Mouse (Mus musculus): ENCODE measurements around the gene Dpy19l3. TPM values are rescaled to one million over a fixed set of nuclear protein-coding genes. Genes with fewer than 3 reads are reported as not detected.

Gene Dpy19l3
- total RNA-seq, 1 experiment from 2014 or later: 15.1 TPM

DNA sequence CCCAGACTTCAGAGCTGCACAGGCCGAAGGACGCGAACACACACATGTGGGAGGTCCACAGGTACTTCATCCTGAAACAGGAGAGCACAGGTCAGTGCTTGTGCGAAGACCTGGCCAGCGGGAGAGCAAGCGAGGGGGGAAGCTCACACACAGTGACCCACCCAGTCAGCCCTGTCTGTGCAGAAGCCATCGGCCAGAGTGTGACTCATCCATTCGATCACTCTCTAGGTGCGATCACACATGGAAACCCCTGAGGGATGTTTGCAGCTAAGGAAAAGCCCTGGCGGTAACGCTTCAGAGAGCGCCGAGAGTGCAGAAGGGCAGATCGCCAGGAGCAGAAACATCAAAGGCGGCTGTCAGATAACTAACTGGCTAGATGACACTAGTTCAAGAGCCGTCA, 46.2 kb downstream of the Dpy19l3 start:
- no peak for ATAC-seq (ENCODE audit: extremely low read depth, insufficient number of reproducible peaks, low FRiP score, poor library complexity, severe bottlenecking)

DNA sequence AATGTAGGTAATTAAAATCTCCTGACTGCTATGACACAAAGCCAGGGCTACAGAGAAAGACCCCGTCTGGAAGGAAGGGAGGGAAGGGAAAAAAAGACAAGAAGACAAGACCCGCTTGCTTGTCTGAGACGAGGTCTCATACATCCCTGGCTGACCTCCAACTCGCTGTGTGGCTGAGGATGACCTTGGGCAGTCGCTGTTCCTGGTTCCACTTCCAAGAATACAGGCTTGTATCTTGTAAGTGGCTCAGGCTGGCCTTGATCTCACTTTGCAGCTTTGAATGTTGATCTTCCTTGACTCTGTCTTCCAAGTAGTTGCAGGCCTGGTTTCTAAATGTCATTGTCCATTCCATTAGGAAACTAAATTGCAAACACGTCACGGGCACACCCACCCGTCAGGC, 55.2 kb downstream of the Dpy19l3 start:
- ATAC-seq (ENCODE audit: extremely low read depth, insufficient number of reproducible peaks, low FRiP score, poor library complexity, severe bottlenecking): no peak

DNA sequence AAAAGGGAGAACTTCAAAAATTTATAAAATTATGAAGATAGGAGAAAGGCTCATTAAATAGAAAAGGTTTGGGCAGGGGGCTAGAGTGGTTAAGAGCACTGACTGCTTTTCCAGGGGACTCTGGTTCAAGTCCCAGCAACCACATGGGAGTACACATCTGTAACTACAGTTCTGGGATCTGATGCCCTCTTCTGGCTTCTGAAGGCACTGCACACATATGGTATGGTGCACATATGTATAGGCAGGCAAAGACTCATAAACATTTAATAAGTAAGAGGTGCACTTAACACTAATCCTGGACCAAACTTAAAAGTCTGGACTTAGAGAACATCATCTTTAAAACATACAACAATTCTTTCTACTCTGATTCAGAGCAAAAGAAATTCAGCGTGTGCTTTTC, 56.2 kb downstream of the Dpy19l3 start:
- no peak for ATAC-seq (ENCODE audit: extremely low read depth, insufficient number of reproducible peaks, low FRiP score, poor library complexity, severe bottlenecking)

DNA sequence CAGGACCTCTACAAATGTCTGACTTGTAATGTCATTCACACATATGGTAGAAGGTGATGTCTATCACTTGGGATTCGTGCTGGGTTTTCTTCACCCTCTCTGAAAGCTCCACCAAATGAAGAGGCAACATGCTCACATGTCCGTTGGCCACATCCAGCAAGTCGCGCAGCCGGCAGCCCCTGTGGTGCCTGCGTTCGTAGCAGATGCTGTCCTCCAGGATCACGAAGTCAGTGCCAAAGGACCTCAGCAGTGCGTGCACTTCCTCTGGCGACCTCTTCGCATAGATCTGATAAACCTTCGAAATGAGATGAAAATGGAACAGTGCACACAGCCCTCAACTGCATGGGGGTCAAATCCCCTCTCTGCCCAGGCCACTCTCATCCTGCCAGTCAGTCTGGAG, 61.6 kb downstream of the Dpy19l3 start:
- ATAC-seq (ENCODE audit: extremely low read depth, insufficient number of reproducible peaks, low FRiP score, poor library complexity, severe bottlenecking): no peak

DNA sequence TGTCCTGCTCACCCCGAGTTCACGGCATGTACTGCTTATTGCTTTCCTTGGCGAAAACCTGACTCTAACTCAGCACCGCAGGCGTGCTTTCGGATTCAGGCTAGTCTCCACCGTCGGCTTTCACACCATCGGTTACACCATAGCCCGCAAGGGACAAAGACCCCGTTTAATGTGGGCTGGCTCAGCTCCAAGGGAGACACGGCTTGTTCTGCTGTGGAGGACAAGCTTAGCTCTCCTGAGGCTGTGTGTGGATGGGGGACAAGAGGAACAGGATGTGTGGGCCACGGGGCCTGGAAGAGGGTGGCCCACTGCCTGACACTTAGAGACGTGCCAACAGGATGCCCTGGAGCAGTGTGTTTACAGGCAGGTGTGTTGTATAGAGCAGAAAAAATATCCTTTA, 62.1 kb downstream of the Dpy19l3 start:
- no peak for ATAC-seq (ENCODE audit: extremely low read depth, insufficient number of reproducible peaks, low FRiP score, poor library complexity, severe bottlenecking)

DNA sequence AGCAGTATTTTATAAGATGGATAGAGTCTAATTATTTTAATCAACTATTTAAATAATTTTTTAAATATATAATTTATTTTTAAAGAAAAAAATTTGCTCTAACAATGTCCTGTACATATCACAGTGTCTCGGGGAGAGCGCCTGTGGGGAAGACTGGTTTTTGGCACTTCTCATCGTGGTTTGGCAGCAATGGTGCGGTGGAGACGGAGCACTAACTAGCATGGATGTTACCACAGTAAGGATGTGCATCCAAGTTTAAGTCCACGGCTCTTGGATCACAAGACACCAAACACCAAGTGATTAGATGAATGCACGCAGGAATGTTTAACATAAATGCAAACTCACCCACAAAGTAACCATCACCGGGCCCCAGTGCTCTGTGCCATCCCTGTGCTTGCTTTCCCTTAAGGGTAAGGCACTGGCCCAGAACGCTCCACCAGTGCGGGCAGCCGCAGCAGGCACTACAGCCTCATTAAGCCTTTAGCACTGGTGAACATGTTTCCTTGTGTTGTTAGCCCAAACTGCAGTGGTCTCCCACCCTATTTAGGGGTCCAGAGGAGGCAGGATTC, 65.4 kb downstream of the Dpy19l3 start:
- ATAC-seq (ENCODE audit: extremely low read depth, insufficient number of reproducible peaks, low FRiP score, poor library complexity, severe bottlenecking): no peak

DNA sequence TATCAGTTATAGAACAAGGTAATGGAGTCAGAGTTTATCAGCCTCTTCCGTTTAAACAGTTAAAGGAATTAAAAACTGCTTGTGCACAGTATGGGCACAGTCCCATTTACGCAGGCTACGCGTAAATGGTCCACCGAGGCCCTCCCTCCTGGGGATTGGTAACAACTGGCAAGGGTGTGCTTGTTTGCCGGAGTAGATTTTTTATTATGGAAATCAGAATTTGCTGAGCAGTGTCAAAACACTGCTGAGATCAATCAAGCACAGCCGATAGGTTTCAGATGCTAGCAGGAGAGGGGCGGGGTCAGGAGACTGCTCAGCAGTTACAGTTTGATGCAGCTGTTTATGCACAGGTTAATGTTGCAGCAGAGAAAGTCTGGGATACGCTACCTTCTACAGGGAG, 66.0 kb downstream of the Dpy19l3 start:
- no peak for ATAC-seq (ENCODE audit: extremely low read depth, insufficient number of reproducible peaks, low FRiP score, poor library complexity, severe bottlenecking)

DNA sequence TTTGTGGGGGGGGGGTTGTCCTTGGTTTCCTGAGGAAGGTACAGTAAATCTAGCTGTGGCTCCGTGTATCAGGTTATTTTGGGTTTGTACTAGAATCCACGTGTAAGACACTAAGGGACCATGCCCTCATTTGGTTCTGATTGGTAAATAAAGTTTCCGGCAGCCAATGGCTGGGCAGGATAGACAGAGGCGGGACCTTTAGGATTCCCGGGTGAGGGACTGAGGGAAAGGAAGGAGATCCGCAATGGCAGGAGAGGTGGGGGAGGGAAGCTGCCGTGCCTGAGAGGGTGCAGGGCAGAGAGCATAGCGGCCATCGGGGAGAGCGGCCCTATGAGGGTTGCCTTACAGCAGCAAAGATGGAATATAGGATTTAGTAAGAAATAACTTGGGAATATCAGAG, 67.0 kb downstream of the Dpy19l3 start:
- no peak for ATAC-seq (ENCODE audit: extremely low read depth, insufficient number of reproducible peaks, low FRiP score, poor library complexity, severe bottlenecking)

DNA sequence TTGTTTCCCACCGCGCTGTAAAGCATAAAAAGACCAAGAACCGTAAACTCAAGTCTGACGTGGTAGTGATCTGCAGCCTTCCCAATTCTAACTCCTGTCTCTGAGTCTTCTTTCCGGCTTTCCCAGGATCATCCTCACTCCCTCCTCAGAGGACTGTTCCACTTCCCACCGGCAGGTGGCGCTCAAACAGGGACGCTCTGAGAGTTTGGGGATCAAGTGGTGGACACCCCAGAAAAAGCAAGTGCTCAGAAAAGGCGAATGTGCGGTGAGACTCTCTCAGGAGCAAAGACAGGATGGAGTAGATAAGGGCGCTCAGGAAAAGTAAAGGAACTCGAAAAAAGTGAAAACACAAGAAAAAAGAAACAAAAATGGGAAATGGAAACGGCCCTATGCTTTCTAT, 67.5 kb downstream of the Dpy19l3 start:
- ATAC-seq (ENCODE audit: extremely low read depth, insufficient number of reproducible peaks, low FRiP score, poor library complexity, severe bottlenecking): no peak

DNA sequence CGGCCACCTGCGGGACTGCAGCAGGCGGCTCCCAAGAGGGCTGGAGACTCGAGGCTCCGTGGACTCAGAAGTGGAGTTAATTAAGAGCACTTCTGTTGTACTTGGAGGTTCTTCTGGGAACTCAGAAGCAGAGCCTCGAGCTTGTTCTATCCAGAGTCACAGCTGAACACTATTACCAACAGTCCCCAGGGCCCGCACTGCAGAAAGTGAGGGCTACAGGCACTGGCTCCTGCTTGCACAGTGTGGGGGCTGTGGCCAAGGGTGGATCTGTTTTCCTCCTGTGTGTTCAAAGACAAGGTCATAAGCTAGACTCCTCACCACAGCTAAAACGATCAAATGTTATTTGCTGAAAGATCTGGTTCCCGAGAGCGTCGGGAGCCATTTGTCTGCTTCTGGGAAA, 68.0 kb downstream of the Dpy19l3 start:
- ATAC-seq (ENCODE audit: extremely low read depth, insufficient number of reproducible peaks, low FRiP score, poor library complexity, severe bottlenecking): no peak

DNA sequence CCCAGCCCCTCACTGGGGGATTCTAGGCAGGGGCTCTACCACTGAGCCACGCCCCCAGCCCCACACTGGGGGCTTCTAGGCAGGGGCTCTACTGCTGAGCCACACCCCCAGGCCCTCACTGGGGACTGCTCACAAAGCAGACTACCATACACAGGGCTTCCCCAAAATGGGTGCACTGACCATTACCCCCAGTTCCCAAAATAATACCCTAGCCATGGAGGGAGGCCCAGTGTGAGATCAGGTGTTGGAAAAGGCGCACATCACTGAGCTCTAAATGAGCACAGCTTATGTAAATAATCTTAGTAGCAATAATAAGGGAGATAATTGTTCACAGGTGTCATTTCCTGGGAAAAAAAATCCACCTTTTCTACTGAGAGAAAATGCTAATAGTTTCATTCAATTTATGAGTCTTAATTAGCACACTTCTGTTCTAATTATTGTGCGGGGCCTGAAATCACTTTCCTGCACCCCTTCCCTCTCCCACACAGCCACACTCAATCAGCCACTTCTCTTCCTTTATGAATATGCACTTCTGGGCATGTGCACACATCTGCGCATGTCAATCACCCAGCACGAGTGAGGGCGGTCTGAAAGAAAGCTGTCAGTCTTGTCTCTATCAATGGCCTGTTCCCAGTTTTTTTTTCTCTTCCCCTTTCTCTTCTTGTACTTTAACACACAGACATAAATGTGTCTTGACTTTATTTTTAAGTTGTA, 70.7 kb downstream of the Dpy19l3 start:
- no peak for ATAC-seq (ENCODE audit: extremely low read depth, insufficient number of reproducible peaks, low FRiP score, poor library complexity, severe bottlenecking)

DNA sequence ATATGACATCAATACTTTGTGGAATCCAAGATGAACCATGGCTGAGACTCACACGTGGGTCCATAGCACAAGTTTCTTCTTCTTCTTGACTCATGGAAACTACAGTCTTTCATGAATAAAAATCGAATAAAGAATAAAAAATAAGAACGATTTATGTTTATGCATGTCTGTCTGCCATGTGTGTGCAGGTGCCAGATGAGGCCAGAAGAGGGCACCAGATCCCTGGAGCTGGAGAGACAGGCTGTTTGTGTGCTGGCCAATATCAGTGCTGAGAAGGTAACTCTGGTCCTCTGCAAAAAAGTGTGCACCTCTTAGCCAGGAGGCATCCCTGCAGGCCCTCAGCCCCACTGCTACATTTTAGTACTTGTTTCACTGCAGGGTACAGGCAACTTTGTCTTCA, 72.7 kb downstream of the Dpy19l3 start:
- no peak for ATAC-seq (ENCODE audit: extremely low read depth, insufficient number of reproducible peaks, low FRiP score, poor library complexity, severe bottlenecking)

DNA sequence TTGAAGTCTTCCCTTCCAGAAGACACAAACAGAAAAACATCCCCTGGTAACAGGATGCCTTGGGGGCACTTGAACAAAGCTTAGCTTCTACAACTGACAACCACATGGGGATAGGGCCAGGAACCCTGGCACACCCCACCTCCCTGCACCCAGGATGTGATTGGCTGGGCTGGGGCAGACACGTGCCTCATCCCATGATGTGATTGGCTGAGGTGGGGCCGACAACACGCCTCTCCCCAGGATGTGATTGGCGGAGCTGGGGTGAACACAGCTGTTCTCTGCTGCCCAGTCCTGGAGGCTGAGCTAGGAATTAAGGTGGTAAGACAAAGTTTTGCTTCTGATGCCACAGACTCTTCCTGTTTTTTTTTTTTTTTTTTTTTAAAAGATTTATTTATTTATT, 75.3 kb downstream of the Dpy19l3 start:
- ATAC-seq (ENCODE audit: extremely low read depth, insufficient number of reproducible peaks, low FRiP score, poor library complexity, severe bottlenecking): no peak

DNA sequence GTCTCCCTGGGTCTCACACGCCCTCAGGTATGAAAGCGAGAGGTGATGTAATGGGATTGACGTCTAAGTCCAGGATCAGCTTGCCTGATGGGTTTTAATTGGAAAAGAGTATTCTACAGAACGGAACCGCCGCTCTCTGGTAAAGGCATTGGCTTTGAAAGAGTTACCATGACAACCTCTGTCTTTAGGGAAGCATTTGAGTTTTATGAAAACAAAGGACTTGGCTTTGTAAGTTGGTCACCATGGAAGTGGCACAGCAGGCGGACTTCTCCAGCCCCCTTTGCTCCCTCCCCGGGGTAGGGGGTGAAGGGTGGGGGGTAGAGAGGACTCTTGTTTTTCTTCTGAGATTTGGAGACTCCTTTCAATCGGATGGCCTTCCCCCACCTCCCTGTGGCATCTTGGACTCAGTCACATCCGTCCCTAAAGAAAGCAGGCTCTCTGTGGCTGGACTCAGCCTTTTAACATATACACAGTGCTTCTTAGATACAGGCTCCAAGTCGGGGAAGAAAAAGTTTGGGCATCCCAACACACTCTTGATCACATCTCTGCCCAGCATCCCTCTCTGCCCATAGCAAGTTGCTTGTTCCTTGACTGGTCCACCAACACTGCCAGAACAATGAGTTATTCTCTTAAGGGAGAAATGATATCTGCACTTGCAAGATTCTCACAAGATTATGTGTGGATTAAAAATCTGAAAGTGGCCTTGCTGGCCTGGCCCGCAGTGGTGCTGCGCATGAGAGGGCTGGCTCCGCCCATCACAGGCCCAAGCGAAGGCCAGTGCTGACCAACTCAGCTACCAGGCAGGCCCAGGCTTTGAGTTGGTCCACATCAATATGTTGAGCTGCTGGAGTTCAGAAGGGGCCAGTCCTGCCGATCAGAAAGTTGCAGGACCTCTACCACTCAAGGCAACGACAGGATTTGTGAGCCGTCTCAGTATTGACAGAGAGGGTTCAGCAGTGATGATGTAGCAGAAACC, 85.9 kb downstream of the Dpy19l3 start:
- no peak for ATAC-seq (ENCODE audit: extremely low read depth, insufficient number of reproducible peaks, low FRiP score, poor library complexity, severe bottlenecking)

DNA sequence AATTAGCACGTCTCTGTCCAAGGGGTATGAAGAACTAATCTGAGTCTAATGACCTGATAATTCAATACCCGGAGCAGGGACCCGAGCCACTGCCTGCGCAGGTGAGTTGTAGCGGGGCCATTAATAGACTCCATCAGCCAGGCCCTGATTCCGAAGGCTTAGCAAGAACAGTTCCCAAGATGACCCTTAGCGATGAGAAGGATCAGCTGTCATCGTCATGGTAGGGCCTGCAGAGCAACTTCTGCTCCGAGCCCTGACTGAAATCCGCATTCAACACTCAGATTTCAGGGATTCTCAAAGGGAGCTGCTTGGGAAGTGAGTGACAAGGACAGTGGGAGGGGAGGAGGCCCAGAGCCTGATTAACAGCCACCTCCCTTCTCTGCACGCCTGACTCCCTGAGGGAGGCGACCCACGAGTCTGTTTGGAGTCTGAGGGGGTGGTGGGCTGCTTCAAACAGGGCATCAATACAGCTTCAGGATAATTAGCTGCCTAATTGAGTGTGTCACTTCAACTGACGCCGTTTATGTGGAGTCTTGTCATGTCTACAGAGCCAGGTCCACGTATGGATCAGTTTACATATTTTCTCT, 90.4 kb downstream of the Dpy19l3 start:
- no peak for ATAC-seq (ENCODE audit: extremely low read depth, insufficient number of reproducible peaks, low FRiP score, poor library complexity, severe bottlenecking)

DNA sequence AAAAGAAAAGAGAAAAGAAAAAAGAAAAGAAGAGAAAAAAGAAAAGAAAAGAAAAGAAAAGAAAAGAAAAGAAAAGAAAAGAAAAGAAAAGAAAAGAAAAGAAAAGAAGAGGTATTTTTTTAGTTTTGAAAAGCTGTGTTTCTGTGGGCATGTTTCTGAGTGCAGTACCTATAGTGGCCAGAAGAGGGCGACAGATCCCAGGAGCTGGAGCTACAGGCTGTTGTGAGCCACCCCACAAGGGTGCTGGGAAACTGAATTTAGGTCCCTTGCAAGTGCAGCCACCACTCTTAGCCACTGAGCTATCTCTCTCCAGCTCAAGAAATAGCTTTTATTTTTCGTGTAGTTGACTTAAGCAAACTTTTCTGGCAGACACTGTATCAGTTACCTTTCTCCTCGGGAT, 95.1 kb downstream of the Dpy19l3 start:
- ATAC-seq (ENCODE audit: extremely low read depth, insufficient number of reproducible peaks, low FRiP score, poor library complexity, severe bottlenecking): peak; percentile 62; the same call in 1 of the 2 replicates

DNA sequence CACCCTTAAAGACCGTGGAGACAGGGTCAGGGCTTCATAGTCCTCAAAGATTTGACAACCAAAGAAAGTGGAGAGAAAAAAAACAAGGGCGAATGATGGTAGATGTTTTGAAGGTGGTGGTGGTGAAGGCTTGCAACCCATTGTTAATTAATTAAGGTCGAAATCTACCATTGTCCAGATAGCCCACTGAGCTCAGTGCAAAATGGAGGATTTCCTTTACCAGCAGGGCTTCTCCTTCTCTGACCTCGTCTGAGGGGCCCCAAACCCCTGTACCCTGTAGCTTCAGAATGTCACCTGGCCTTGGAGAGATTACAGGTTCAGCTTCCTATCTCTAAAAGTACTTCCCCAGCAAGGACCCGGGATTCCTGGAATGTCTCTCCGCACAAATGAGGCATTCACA, 96.4 kb downstream of the Dpy19l3 start:
- ATAC-seq (ENCODE audit: extremely low read depth, insufficient number of reproducible peaks, low FRiP score, poor library complexity, severe bottlenecking): no peak

DNA sequence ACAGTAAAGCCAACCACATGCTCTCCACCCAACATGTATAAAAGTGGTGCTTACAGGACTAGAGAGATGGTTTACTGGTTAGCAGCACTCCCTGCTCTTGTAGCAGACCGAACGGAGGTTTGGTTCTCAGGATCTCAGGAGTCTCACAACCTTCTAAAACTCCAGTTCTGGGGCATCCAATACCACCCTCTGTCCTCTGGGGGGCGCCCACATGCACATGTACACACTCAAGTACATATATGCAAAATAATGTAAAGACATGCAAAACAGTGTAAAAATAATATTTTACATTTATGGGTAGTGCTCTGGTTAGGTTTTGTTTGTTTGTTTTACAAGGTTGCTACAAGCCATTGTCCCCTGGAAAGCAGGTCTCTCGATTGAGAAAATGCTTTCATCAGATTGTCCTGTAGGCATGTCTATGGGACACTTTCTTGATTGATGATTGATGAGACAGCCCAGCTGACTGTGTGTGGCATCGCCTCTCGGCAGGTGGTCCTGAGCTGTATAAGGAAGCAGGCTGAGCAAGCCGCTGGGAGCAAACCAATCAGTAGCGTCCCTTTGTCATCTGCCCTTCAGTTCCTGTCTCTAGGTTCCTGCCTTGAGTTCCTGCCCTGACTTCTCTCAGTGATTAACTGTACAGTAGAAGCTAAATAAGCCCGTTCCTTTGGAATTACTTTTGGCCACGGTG, 102.5 kb downstream of the Dpy19l3 start:
- ATAC-seq (ENCODE audit: extremely low read depth, insufficient number of reproducible peaks, low FRiP score, poor library complexity, severe bottlenecking): no peak

Data from neutrophil, adult 5-6 weeks (primary cell).